Mouse (Mus musculus): Measurements from ENCODE around the gene Pard3b. TPM values are rescaled to one million over a fixed set of nuclear protein-coding genes. Genes with fewer than 3 reads are reported as not detected.

The Pard3b gene
- polyA plus RNA-seq, 1 experiment from 2014 or later = 2.3 TPM

GRCm38 (mm10) chr1:61729654-61730053 is 91.0 kb downstream of the Pard3b start:
- ATAC-seq (ENCODE audit: low read depth) = peak; percentile 73
- H3K9me3 ChIP-seq (replicated peaks; ENCODE audit: control insufficient read depth, low read length) = no peaks in the 10 kb centered on the region

GRCm38 (mm10) chr1:61736550-61736949 is 97.9 kb downstream of the Pard3b start:
- Histone ChIP-seq H3K9me3 (replicated peaks; ENCODE audit: control insufficient read depth, low read length) (no peaks in the 10 kb centered on the region), H3K9ac (ENCODE audit: low read depth, low read length) (no peak overlapping the region), H3K36me3 (ENCODE audit: control insufficient read depth, insufficient read depth) (no peaks in the 10 kb centered on the region), H3K4me1 (ENCODE audit: control insufficient read depth, low read depth, low read length) (no peaks in the 10 kb centered on the region; the same call in 1 of the 2 replicates), H3K4me2 (ENCODE audit: low read depth, low read length) (no peak overlapping the region), H3K4me3 (ENCODE audit: low read depth, low read length) (no peak overlapping the region), H3K27ac (ENCODE audit: low read length) (no peak overlapping the region), H3K27me3 (ENCODE audit: control insufficient read depth, insufficient read depth, low read depth, low read length) (no peaks in the 10 kb centered on the region)
- no peak for ATAC-seq (ENCODE audit: low read depth)
- WGBS (ENCODE audit: insufficient replicate concordance) = 52% methylated on average over 1 of the region's 1 CpGs

More at GRCm38 (mm10) chr1:61729654-61730053, 91.0 kb downstream of the Pard3b start:
- WGBS (ENCODE audit: insufficient replicate concordance) = 61% methylated on average over 4 of the region's 4 CpGs
- Histone ChIP-seq H3K27ac (ENCODE audit: low read length) (no peak overlapping the region), H3K4me2 (ENCODE audit: low read depth, low read length) (no peak overlapping the region), H3K36me3 (ENCODE audit: control insufficient read depth, insufficient read depth) (no peaks in the 10 kb centered on the region), H3K27me3 (ENCODE audit: control insufficient read depth, insufficient read depth, low read depth, low read length) (no peaks in the 10 kb centered on the region), H3K9ac (ENCODE audit: low read depth, low read length) (no peak overlapping the region), H3K4me3 (ENCODE audit: low read depth, low read length) (no peak overlapping the region), H3K4me1 (ENCODE audit: control insufficient read depth, low read depth, low read length) (no peaks in the 10 kb centered on the region; the same call in 1 of the 2 replicates)

- Histone ChIP-seq H3K4me1 (ENCODE audit: control insufficient read depth, low read depth, low read length) (no peaks in the 10 kb centered on the region), H3K4me2 (ENCODE audit: low read depth, low read length) (no peak overlapping the region), H3K9me3 (replicated peaks; ENCODE audit: control insufficient read depth, low read length) (no peaks in the 10 kb centered on the region), H3K4me3 (ENCODE audit: low read depth, low read length) (no peak overlapping the region), H3K27me3 (ENCODE audit: control insufficient read depth, insufficient read depth, low read depth, low read length) (no peaks in the 10 kb centered on the region), H3K9ac (ENCODE audit: low read depth, low read length) (no peak overlapping the region), H3K27ac (ENCODE audit: low read length) (no peak overlapping the region), H3K36me3 (ENCODE audit: control insufficient read depth, insufficient read depth) (no peaks in the 10 kb centered on the region)
- ATAC-seq (ENCODE audit: low read depth) = no peak
These were observed 104.2 kb downstream of the Pard3b start for GRCm38 (mm10) chr1:61742831-61743230.

- Histone ChIP-seq H3K4me1 (ENCODE audit: control insufficient read depth, low read depth, low read length) (no peaks in the 10 kb centered on the region), H3K9me3 (replicated peaks; ENCODE audit: control insufficient read depth, low read length) (no peaks in the 10 kb centered on the region), H3K36me3 (ENCODE audit: control insufficient read depth, insufficient read depth) (no peaks in the 10 kb centered on the region), H3K4me3 (ENCODE audit: low read depth, low read length) (no peak overlapping the region), H3K9ac (ENCODE audit: low read depth, low read length) (no peak overlapping the region), H3K27ac (ENCODE audit: low read length) (no peak overlapping the region), H3K27me3 (ENCODE audit: control insufficient read depth, insufficient read depth, low read depth, low read length) (no peaks in the 10 kb centered on the region), H3K4me2 (ENCODE audit: low read depth, low read length) (no peak overlapping the region)
- no peak for ATAC-seq (ENCODE audit: low read depth)
These were observed 108.9 kb downstream of the Pard3b start for GRCm38 (mm10) chr1:61747481-61747880.

- no peaks in the 10 kb centered on the region for H3K27me3 ChIP-seq (ENCODE audit: control insufficient read depth, insufficient read depth, low read depth, low read length)
- 53% methylated on average over 1 of the region's 1 CpGs for WGBS (ENCODE audit: insufficient replicate concordance)
- no peaks in the 10 kb centered on the region for H3K36me3 ChIP-seq (ENCODE audit: control insufficient read depth, insufficient read depth)
- no peaks in the 10 kb centered on the region for H3K4me1 ChIP-seq (ENCODE audit: control insufficient read depth, low read depth, low read length)
- H3K9me3 ChIP-seq (replicated peaks; ENCODE audit: control insufficient read depth, low read length) = no peaks in the 10 kb centered on the region
- no peak overlapping the region for H3K4me3 ChIP-seq (ENCODE audit: low read depth, low read length)
- no peak overlapping the region for H3K4me2 ChIP-seq (ENCODE audit: low read depth, low read length)
- H3K27ac ChIP-seq (ENCODE audit: low read length) = no peak overlapping the region
- ATAC-seq (ENCODE audit: low read depth) = no peak
- H3K9ac ChIP-seq (ENCODE audit: low read depth, low read length) = no peak overlapping the region
These were observed 112.4 kb downstream of the Pard3b start for GRCm38 (mm10) chr1:61751008-61751407.

- ATAC-seq (ENCODE audit: low read depth) = no peak
- Histone ChIP-seq H3K27me3 (ENCODE audit: control insufficient read depth, insufficient read depth, low read depth, low read length) (no peaks in the 10 kb centered on the region), H3K9ac (ENCODE audit: low read depth, low read length) (no peak overlapping the region), H3K27ac (ENCODE audit: low read length) (no peak overlapping the region), H3K36me3 (ENCODE audit: control insufficient read depth, insufficient read depth) (no peaks in the 10 kb centered on the region), H3K9me3 (replicated peaks; ENCODE audit: control insufficient read depth, low read length) (no peaks in the 10 kb centered on the region), H3K4me1 (ENCODE audit: control insufficient read depth, low read depth, low read length) (no peaks in the 10 kb centered on the region), H3K4me3 (ENCODE audit: low read depth, low read length) (no peak overlapping the region), H3K4me2 (ENCODE audit: low read depth, low read length) (no peak overlapping the region)
- 55% methylated on average over 1 of the region's 1 CpGs for WGBS (ENCODE audit: insufficient replicate concordance)
These were observed 118.1 kb downstream of the Pard3b start for GRCm38 (mm10) chr1:61756771-61757170.

GRCm38 (mm10) chr1:61771213-61771612 is 132.6 kb downstream of the Pard3b start:
- Histone ChIP-seq H3K4me3 (ENCODE audit: low read depth, low read length) (no peak overlapping the region), H3K4me1 (ENCODE audit: control insufficient read depth, low read depth, low read length) (no peaks in the 10 kb centered on the region), H3K4me2 (ENCODE audit: low read depth, low read length) (no peak overlapping the region), H3K27ac (ENCODE audit: low read length) (no peak overlapping the region), H3K9me3 (replicated peaks; ENCODE audit: control insufficient read depth, low read length) (no peaks in the 10 kb centered on the region), H3K9ac (ENCODE audit: low read depth, low read length) (no peak overlapping the region), H3K27me3 (ENCODE audit: control insufficient read depth, insufficient read depth, low read depth, low read length) (no peaks in the 10 kb centered on the region), H3K36me3 (ENCODE audit: control insufficient read depth, insufficient read depth) (no peaks in the 10 kb centered on the region)
- no peak for ATAC-seq (ENCODE audit: low read depth)

- H3K36me3 ChIP-seq (ENCODE audit: control insufficient read depth, insufficient read depth) = no peaks in the 10 kb centered on the region
- no peak for ATAC-seq (ENCODE audit: low read depth)
- no peaks in the 10 kb centered on the region for H3K4me1 ChIP-seq (ENCODE audit: control insufficient read depth, low read depth, low read length)
- H3K9ac ChIP-seq (ENCODE audit: low read depth, low read length) = no peak overlapping the region
- no peaks in the 10 kb centered on the region for H3K9me3 ChIP-seq (replicated peaks; ENCODE audit: control insufficient read depth, low read length)
- H3K27me3 ChIP-seq (ENCODE audit: control insufficient read depth, insufficient read depth, low read depth, low read length) = no peaks in the 10 kb centered on the region
- H3K27ac ChIP-seq (ENCODE audit: low read length) = no peak overlapping the region
- no peak overlapping the region for H3K4me2 ChIP-seq (ENCODE audit: low read depth, low read length)
- H3K4me3 ChIP-seq (ENCODE audit: low read depth, low read length) = no peak overlapping the region
These were observed 140.1 kb downstream of the Pard3b start for GRCm38 (mm10) chr1:61778731-61779130.

GRCm38 (mm10) chr1:61779906-61780305 is 141.3 kb downstream of the Pard3b start:
- Histone ChIP-seq H3K27me3 (ENCODE audit: control insufficient read depth, insufficient read depth, low read depth, low read length) (no peaks in the 10 kb centered on the region), H3K9me3 (replicated peaks; ENCODE audit: control insufficient read depth, low read length) (no peaks in the 10 kb centered on the region), H3K4me1 (ENCODE audit: control insufficient read depth, low read depth, low read length) (no peaks in the 10 kb centered on the region), H3K4me3 (ENCODE audit: low read depth, low read length) (no peak overlapping the region), H3K36me3 (ENCODE audit: control insufficient read depth, insufficient read depth) (no peaks in the 10 kb centered on the region), H3K4me2 (ENCODE audit: low read depth, low read length) (no peak overlapping the region), H3K27ac (ENCODE audit: low read length) (no peak overlapping the region), H3K9ac (ENCODE audit: low read depth, low read length) (no peak overlapping the region)
- 59% methylated on average over 5 of the region's 5 CpGs for WGBS (ENCODE audit: insufficient replicate concordance)
- ATAC-seq (ENCODE audit: low read depth) = no peak

GRCm38 (mm10) chr1:61796296-61796695 is 157.7 kb downstream of the Pard3b start:
- no peak overlapping the region for H3K4me2 ChIP-seq (ENCODE audit: low read depth, low read length)
- H3K9me3 ChIP-seq (replicated peaks; ENCODE audit: control insufficient read depth, low read length) = no peaks in the 10 kb centered on the region
- no peaks in the 10 kb centered on the region for H3K4me1 ChIP-seq (ENCODE audit: control insufficient read depth, low read depth, low read length)
- H3K9ac ChIP-seq (ENCODE audit: low read depth, low read length) = no peak overlapping the region
- no peaks in the 10 kb centered on the region for H3K36me3 ChIP-seq (ENCODE audit: control insufficient read depth, insufficient read depth)
- 55% methylated on average over 5 of the region's 5 CpGs for WGBS (ENCODE audit: insufficient replicate concordance)
- H3K27me3 ChIP-seq (ENCODE audit: control insufficient read depth, insufficient read depth, low read depth, low read length) = no peaks in the 10 kb centered on the region
- H3K27ac ChIP-seq (ENCODE audit: low read length) = no peak overlapping the region
- H3K4me3 ChIP-seq (ENCODE audit: low read depth, low read length) = no peak overlapping the region
- ATAC-seq (ENCODE audit: low read depth) = no peak

Measured in liver, embryonic 16.5 days (tissue).